Mouse (Mus musculus): ENCODE measurements around the gene Gm28539. TPM values are rescaled to one million over a fixed set of nuclear protein-coding genes. Genes with fewer than 3 reads are reported as not detected.
"Not testable (repeated sequence)": the region's sequence is repeated elsewhere in the genome, so short reads cannot be mapped to it uniquely, and the experiment has no call there.

Gene Gm28539
- total RNA-seq, 1 experiment from 2014 or later, result 3.8 TPM

DNA sequence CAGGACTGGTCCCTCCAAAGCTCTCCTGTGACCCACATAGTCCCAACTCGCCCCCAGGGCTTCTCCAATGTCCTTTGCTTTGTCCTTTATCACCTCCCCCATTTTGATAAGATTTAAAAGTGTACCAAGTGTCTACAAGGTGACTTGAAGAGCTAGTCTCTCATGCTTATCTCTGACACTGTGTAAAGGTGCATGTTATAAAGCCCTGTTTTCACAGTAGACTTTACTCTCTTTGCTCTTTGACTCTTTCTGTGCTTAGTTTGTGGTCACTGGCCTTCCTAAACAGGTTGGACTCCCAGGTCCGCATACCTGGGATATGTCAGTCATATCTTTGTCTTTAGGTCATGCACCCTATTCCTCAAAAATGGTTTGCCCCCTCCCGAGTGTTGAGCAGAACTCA, 118.7 kb downstream of the Gm28539 start:
- DNase-seq, result no peak

DNA sequence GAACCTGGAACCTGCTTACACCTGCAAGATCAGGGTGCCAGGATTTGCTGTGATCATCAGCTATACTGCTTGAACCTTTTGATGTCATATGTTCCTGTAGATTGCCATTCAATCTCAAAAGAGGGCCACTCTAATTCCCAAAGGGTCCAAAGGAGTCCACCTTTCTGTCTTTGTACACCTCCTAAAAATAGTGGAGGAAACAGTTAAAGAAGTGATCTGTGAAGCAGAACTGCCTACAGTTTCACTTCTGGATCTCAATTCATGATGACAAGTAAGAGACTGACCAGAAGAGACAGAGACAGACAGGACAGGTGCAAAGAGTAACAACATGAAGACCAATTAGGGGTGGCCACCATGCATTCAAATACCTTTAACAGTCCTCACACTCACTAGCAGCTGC, 127.1 kb downstream of the Gm28539 start:
- no peak for DNase-seq

DNA sequence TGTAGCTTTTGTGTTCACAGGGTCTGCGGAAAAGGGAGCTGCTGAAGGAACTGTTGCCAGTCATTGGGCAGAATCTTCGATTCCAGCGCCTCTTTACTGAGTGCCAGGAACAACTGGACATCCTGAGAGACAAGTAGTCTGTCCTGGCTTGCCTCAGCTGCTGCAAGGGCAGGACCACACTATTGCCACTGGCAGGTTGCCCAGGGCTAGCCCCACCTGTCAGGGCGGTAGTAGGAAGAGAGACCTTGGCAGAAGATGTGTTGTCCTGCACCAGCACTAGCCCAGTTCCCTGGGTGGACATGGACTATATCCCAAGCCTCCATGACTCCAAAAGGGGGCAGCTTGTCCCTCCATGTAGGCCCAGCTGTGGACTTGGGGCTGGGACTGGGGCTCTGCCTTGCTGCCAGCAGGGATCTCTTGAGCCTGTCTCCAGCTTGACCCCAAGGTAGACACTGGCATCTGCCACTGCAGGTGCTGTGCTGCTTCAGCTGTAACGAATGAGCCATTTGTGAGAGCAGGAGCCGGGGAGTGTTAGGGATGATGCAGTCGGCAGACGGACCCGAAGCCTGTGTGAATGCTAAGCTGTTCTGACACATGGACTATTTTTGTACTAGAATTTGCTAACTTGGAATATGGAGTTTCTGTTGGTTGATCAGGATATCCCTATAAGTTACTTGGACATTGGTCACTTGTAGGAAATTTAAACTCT, 133.2 kb downstream of the Gm28539 start:
- DNase-seq, result no peak

DNA sequence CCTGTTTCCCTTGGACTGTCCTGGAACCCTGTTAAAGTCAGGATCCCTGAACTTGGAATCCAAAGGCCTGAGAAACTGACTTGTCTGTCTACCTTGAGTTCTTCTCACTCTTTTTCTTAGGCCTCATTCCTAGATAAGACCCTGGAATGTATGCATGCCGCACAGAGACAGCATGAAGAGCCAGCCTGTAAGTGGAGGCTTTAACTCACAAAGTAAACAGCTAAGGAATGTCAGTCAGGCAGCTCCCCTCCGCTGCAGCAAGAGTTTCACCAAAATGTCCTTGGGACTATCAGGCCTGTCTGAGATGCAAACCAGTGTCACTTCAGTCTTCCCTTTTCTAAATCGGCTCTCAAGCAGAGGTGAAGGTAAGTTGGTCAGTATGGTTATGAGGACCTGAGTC, 134.5 kb downstream of the Gm28539 start:
- DNase-seq, result no peak

DNA sequence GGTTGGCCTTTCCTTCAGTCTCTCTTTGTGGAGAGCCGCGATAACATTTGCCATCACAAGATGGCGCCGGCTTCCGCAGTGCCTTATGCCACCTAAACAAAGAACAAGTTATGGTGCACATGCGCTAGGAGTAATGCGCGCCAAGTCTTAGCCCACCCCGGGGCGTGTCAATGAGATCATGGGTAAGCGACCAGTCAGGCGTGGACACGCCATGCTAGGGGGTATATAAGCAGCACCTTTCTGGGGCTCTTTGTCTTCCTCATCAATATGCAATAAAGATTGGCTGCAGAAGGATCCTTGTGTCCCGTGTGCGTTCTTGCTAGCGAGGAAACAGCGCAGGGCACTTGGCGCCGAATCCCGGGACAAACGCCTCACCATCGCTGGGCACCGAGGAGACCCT, 139.3 kb downstream of the Gm28539 start:
- DNase-seq, result not testable (repeated sequence)

DNA sequence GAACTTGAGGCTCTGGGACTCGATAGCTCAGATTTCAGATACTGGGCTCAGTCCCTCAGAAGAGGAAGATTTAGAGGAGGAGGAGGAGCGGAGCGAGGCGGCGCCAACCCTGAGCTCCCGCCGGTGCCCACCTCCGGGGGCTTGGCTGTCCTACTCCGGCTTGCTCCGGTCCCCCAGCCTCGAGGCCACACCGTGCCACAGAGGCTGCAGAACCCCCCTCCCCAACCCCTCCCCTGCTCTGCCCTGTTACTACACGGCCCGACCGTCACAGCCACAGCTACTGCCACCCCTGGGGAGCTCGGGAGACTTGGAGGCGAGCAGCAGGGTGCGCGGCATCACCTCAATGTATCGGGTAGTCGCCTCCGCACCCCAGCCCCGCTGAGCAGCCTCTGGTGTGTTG, 139.9 kb downstream of the Gm28539 start:
- DNase-seq, result no peak

DNA sequence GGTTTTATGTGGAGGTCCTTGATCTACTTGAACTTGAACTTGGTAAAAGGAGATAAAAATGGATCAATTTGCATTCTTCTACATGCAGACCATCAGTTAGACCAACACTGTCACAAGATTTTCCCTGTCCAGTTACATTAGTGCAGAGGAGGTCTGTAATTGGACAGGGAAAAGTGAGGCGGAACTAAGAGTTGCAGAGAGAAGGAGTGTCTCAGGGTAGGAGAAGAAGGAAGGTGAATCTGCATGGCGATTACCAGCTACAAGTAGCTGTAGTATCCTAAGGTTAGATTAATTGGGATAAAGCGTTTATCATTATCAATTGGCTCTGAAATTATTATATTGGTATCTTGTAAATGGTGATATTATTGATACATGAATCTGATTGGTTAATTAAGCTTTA, 150.0 kb downstream of the Gm28539 start:
- DNase-seq, result no peak

DNA sequence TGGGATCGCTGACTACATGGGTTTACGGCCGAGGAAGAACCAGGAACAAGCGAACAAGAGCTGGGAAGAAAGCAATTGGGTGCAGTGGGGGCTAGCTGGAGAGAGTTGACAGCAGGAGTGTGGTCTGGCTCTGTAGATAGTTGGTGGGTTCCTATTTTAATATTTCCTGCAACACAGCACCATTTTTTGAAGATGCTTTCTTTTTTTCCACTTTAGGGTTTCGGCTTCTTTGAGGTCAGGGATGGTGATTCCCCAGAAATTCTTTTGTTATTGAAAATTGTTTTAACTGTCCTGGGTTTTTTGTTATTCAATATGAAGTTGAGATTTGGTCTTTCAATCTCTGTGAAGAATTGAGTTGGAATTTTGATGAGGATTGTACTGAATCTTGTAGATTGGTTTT, 150.5 kb downstream of the Gm28539 start:
- no peak for DNase-seq

DNA sequence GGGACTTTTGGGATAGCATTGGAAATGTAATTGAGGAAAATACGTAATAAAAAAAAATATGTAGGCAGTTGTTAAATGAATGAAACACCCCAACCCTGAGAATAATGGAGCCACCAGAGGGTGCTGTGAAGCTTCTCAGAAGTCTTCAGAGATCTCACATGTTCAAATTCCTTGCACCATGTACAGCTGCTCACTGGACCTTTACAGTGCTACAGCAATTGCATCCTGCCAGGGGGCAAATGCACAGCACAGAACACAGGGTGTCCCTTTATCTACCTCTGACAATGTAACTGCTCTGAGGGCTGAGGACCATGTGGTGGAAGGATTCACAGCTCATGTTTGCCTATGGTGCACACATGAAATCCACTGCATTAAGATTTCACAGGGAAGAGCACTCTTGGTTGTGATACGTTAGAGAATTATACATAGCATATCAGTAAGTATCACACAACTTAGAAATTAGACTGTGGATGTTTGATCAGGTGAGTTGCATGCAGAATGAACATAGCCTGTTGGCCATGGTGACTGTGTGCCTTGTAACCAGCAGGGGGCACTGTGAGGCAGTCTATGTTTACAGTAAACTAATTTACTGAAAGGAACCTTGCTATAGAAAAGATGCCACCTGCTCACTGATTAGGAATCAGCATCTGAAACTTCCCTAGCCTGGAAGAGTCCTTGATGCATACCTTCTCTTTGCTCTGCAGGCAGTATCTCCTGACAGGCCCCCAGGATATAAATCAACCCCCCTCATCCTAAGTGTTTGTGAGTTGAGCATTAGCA, 166.4 kb downstream of the Gm28539 start:
- not testable (repeated sequence) for DNase-seq

DNA sequence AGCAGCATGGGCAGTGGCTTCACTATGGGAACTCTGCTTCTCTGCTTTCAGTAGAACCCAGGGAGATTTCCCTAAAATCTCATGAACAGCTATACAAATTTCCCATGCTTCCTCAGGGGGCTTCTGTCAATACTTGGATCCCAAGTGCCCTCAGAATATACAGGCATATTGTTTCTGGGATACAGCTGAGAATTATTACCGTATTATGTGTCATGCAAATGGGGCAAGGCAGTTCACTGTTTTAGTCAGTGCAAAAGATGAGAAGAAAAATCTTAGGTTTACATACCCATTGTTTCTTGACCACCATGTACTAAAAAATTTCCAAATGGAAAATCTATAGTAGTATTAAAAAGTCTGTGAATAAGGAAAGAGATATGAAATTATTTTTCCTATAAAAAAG, 167.4 kb downstream of the Gm28539 start:
- DNase-seq, result no peak

DNA sequence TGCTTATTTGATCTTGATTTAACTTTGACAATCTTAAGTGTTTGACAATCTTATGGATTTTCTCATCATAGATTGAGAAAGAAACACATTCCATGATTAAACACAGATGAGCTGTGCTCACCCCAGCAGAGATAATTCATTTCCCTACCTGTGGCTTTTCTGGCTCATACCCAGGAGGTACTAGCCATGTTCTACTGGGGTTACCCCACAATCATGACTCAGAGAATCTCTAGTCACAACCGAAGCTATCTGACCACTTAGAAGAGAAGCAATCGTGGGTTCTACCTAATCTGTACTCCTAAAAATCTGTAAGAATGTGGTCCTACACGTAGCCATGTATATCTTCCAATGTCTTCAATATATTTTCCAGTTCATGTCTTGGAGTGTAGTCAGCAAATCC, 168.9 kb downstream of the Gm28539 start:
- no peak for DNase-seq

Other genes starting within 250 kb of the Gm28539 start
- 0.52 TPM in 1 of 2 replicates, not detected in the other for gene Tbx1, start 245.9 kb upstream of the Gm28539 start, total RNA-seq (2021)
- not detected in 2 replicates for gene Gp1bb, start 214.2 kb upstream of the Gm28539 start, total RNA-seq (2021)
- 2.8 and 5.5 TPM in 2 replicates for gene Gm49601, start 210.2 kb upstream of the Gm28539 start, total RNA-seq (2021)
- gene Sept5, start 206.6 kb upstream of the Gm28539 start, total RNA-seq (2021), result 8.4 and 11.4 TPM in 2 replicates
- 15.2 and 23.3 TPM in 2 replicates for gene Cldn5, start 59.7 kb upstream of the Gm28539 start, total RNA-seq (2021)
- 95.5 and 124 TPM in 2 replicates for gene Ufd1, start 24.8 kb upstream of the Gm28539 start, total RNA-seq (2021)
- gene Cdc45, start 24.6 kb upstream of the Gm28539 start, total RNA-seq (2021), result 11.1 and 14.0 TPM in 2 replicates
- 15.5 and 24.3 TPM in 2 replicates for gene 2510002D24Rik, start within 50 bp of the Gm28539 start, total RNA-seq (2021)
- gene Mrpl40, start 40.3 kb downstream of the Gm28539 start, total RNA-seq (2021), result 57.3 and 64.7 TPM in 2 replicates
- gene Hira, start 40.5 kb downstream of the Gm28539 start, total RNA-seq (2021), result 34.8 and 44.3 TPM in 2 replicates